Mouse (Mus musculus): ENCODE data around the gene Barx2. TPM values are rescaled to one million over a fixed set of nuclear protein-coding genes. Genes with fewer than 3 reads are reported as not detected.

Barx2 gene
- polyA plus RNA-seq, 1 experiment from 2014 or later, result not detected

GRCm38 (mm10) chr9:31855668-31856067 is 57.6 kb downstream of the Barx2 start:
- H3K36me3 ChIP-seq, result no peaks in the 10 kb centered on the region
- peaks cover 15% of the 10 kb centered on the region for H3K27me3 ChIP-seq (replicated peaks)
- H3K9ac ChIP-seq, result no peak overlapping the region
- H3K4me1 ChIP-seq (replicated peaks), result no peaks in the 10 kb centered on the region
- 77% methylated on average over 6 of the region's 6 CpGs for WGBS
- ATAC-seq (ENCODE audit: insufficient number of reproducible peaks, low FRiP score), result no peak
- no peak overlapping the region for H3K27ac ChIP-seq (ENCODE audit: poor library complexity, severe bottlenecking)
- no peak overlapping the region for H3K4me2 ChIP-seq
- no peaks in the 10 kb centered on the region for H3K9me3 ChIP-seq (replicated peaks)
- H3K4me3 ChIP-seq, result no peak overlapping the region

- ATAC-seq (ENCODE audit: insufficient number of reproducible peaks, low FRiP score), result no peak
- Histone ChIP-seq H3K9me3 (replicated peaks) (no peaks in the 10 kb centered on the region), H3K4me1 (replicated peaks) (no peaks in the 10 kb centered on the region), H3K27ac (ENCODE audit: poor library complexity, severe bottlenecking) (no peak overlapping the region), H3K4me2 (no peak overlapping the region), H3K36me3 (no peaks in the 10 kb centered on the region), H3K9ac (no peak overlapping the region), H3K4me3 (no peak overlapping the region), H3K27me3 (replicated peaks) (no peaks in the 10 kb centered on the region)
- 57% methylated on average over 8 of the region's 8 CpGs for WGBS
Observed at GRCm38 (mm10) chr9:31851710-31852109, 61.6 kb downstream of the Barx2 start.

GRCm38 (mm10) chr9:31850706-31851105 is 62.6 kb downstream of the Barx2 start:
- no peak overlapping the region for H3K9ac ChIP-seq
- H3K27me3 ChIP-seq (replicated peaks), result no peaks in the 10 kb centered on the region
- no peaks in the 10 kb centered on the region for H3K4me1 ChIP-seq (replicated peaks)
- H3K36me3 ChIP-seq, result no peaks in the 10 kb centered on the region
- no peak overlapping the region for H3K4me2 ChIP-seq
- no peaks in the 10 kb centered on the region for H3K9me3 ChIP-seq (replicated peaks)
- WGBS, result 81% methylated on average over 4 of the region's 4 CpGs
- no peak overlapping the region for H3K4me3 ChIP-seq
- no peak overlapping the region for H3K27ac ChIP-seq (ENCODE audit: poor library complexity, severe bottlenecking)
- ATAC-seq (ENCODE audit: insufficient number of reproducible peaks, low FRiP score), result no peak

DNA sequence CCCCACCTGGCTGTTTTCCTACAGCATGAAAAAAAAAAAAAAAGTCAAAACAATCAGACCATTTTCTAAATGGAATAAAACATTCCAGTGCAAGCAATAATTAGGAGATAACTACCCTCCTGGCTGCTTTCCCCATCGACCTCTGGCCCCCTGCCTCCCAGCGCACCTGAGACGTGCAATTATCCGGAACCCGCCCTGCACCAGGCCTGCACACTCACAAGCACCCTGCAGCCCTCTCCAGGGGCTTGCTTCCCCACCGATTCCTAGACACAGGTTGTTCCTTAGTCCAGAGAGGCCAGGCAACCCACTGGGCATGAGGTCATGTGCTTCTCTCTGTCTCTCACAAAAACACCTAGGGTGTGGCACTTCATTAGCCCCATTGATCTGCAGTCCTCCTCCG is 63.9 kb downstream of the Barx2 start:
- ATAC-seq (ENCODE audit: insufficient number of reproducible peaks, low FRiP score), result no peak
- H3K4me2 ChIP-seq, result no peak overlapping the region
- 70% methylated on average over 7 of the region's 7 CpGs for WGBS
- H3K9ac ChIP-seq, result no peak overlapping the region
- no peaks in the 10 kb centered on the region for H3K36me3 ChIP-seq
- H3K27me3 ChIP-seq (replicated peaks), result no peaks in the 10 kb centered on the region
- no peaks in the 10 kb centered on the region for H3K9me3 ChIP-seq (replicated peaks)
- no peak overlapping the region for H3K27ac ChIP-seq (ENCODE audit: poor library complexity, severe bottlenecking)
- H3K4me1 ChIP-seq (replicated peaks), result no peaks in the 10 kb centered on the region
- H3K4me3 ChIP-seq, result no peak overlapping the region

GRCm38 (mm10) chr9:31844614-31845013 is 68.6 kb downstream of the Barx2 start:
- Histone ChIP-seq H3K4me2 (no peak overlapping the region), H3K4me1 (replicated peaks) (0 out of 2 replicates have a peak, but pooled peaks cover 6% of the 10 kb centered on the region), H3K27ac (ENCODE audit: poor library complexity, severe bottlenecking) (no peak overlapping the region), H3K27me3 (replicated peaks) (no peaks in the 10 kb centered on the region), H3K9me3 (replicated peaks) (no peaks in the 10 kb centered on the region), H3K9ac (no peak overlapping the region), H3K4me3 (no peak overlapping the region), H3K36me3 (no peaks in the 10 kb centered on the region)
- ATAC-seq (ENCODE audit: insufficient number of reproducible peaks, low FRiP score), result no peak
- WGBS, result 66% methylated on average over 5 of the region's 5 CpGs

DNA sequence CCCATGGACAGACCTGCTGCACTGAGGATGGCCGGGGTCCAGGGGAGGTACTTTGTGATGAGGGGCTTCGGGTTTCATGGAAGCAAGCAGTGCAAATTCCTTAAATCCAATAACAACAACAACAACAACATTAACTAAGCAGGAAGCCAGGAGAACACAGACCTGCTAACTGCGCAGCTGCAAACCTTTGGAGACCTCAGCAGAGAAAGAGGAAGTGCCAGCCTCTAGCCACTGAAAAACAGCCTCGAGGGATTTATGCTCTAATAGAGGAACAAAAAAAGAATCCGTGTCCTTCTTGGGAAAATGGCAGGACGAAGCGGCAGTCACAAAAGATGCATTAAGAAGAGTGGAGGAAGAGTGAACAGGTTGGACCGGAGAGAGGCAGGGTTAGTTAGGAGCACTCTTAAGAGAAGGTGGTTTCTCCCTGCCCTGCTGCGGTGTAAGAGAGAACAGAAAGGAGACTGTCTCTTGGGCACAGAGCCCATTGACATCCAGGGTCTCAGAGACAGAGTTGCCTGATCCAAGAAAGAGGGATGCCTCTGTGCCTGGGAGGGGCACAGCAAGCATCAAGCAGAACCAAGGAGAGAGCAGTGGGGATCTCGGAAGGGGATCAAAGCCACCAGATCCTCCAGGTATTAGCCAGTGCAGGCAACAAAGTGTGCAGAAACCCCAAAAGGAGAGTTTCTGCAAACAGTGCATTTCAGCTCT is 72.0 kb downstream of the Barx2 start:
- Histone ChIP-seq H3K4me1 (replicated peaks) (0 out of 2 replicates have a peak, but pooled peaks cover 7% of the 10 kb centered on the region), H3K27ac (ENCODE audit: poor library complexity, severe bottlenecking) (no peak overlapping the region), H3K27me3 (replicated peaks) (no peaks in the 10 kb centered on the region), H3K36me3 (no peaks in the 10 kb centered on the region), H3K9ac (no peak overlapping the region), H3K4me3 (no peak overlapping the region), H3K4me2 (no peak overlapping the region), H3K9me3 (replicated peaks) (no peaks in the 10 kb centered on the region; the same call in 1 of the 2 replicates)
- 66% methylated on average over 10 of the region's 10 CpGs for WGBS
- ATAC-seq (ENCODE audit: insufficient number of reproducible peaks, low FRiP score), result no peak

- H3K36me3 ChIP-seq, result no peaks in the 10 kb centered on the region
- no peak overlapping the region for H3K4me3 ChIP-seq
- no peaks in the 10 kb centered on the region for H3K27me3 ChIP-seq (replicated peaks)
- WGBS, result 49% methylated on average over 4 of the region's 4 CpGs
- no peak overlapping the region for H3K4me2 ChIP-seq
- H3K9me3 ChIP-seq (replicated peaks), result no peaks in the 10 kb centered on the region; the same call in 1 of the 2 replicates
- H3K4me1 ChIP-seq (replicated peaks), result 0 out of 2 replicates have a peak, but pooled peaks cover 7% of the 10 kb centered on the region
- no peak overlapping the region for H3K27ac ChIP-seq (ENCODE audit: poor library complexity, severe bottlenecking)
- H3K9ac ChIP-seq, result no peak overlapping the region
- no peak for ATAC-seq (ENCODE audit: insufficient number of reproducible peaks, low FRiP score)
Observed at GRCm38 (mm10) chr9:31840571-31840970, 72.7 kb downstream of the Barx2 start.

GRCm38 (mm10) chr9:31840037-31840436 is 73.2 kb downstream of the Barx2 start:
- H3K4me3 ChIP-seq, result no peak overlapping the region
- ATAC-seq (ENCODE audit: insufficient number of reproducible peaks, low FRiP score), result no peak
- no peaks in the 10 kb centered on the region; the same call in 1 of the 2 replicates for H3K9me3 ChIP-seq (replicated peaks)
- H3K36me3 ChIP-seq, result no peaks in the 10 kb centered on the region
- no peak overlapping the region for H3K9ac ChIP-seq
- H3K4me1 ChIP-seq (replicated peaks), result 0 out of 2 replicates have a peak, but pooled peaks cover 7% of the 10 kb centered on the region
- no peak overlapping the region for H3K4me2 ChIP-seq
- no peaks in the 10 kb centered on the region for H3K27me3 ChIP-seq (replicated peaks)
- H3K27ac ChIP-seq (ENCODE audit: poor library complexity, severe bottlenecking), result no peak overlapping the region
- 84% methylated on average over 3 of the region's 3 CpGs for WGBS

GRCm38 (mm10) chr9:31839106-31840027 is 73.9 kb downstream of the Barx2 start:
- Histone ChIP-seq H3K27me3 (replicated peaks) (no peaks in the 10 kb centered on the region), H3K27ac (ENCODE audit: poor library complexity, severe bottlenecking) (no peak overlapping the region)
- ATAC-seq (ENCODE audit: insufficient number of reproducible peaks, low FRiP score), result no peak

DNA sequence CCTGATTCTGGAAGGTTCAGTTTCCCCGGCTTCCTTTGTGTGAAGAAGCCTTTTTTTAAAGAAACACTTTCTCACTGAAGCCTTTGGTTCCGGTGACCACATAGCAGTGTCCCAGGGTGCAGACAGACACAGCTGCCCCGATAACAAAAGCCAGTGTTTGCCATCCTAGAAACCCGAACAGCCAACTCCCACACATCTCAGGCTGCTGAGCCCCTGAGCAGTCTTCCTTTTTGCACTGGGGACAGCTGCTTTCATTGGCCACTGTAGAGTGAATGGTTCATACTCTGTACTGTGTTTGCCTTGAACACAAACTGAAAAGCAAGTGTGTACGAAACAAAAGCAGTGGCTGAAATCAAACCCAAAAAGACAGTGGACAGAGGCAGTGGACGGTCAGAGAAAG is 75.2 kb downstream of the Barx2 start:
- no peaks in the 10 kb centered on the region for H3K27me3 ChIP-seq (replicated peaks)
- 59% methylated on average over 6 of the region's 6 CpGs for WGBS
- H3K4me1 ChIP-seq (replicated peaks), result 0 out of 2 replicates have a peak, but pooled peaks cover 7% of the 10 kb centered on the region
- no peak overlapping the region for H3K9ac ChIP-seq
- no peak overlapping the region for H3K4me2 ChIP-seq
- H3K9me3 ChIP-seq (replicated peaks), result no peaks in the 10 kb centered on the region; the same call in 1 of the 2 replicates
- H3K27ac ChIP-seq (ENCODE audit: poor library complexity, severe bottlenecking), result no peak overlapping the region
- H3K36me3 ChIP-seq, result no peaks in the 10 kb centered on the region
- ATAC-seq (ENCODE audit: insufficient number of reproducible peaks, low FRiP score), result no peak
- no peak overlapping the region for H3K4me3 ChIP-seq

More at GRCm38 (mm10) chr9:31839106-31840027, 73.9 kb downstream of the Barx2 start:
- Histone ChIP-seq H3K4me1 (replicated peaks) (0 out of 2 replicates have a peak, but pooled peaks cover 7% of the 10 kb centered on the region), H3K4me3 (no peak overlapping the region), H3K9ac (no peak overlapping the region), H3K36me3 (no peaks in the 10 kb centered on the region), H3K4me2 (no peak overlapping the region), H3K9me3 (replicated peaks) (no peaks in the 10 kb centered on the region; the same call in 1 of the 2 replicates)
- WGBS, result 51% methylated on average over 15 of the region's 15 CpGs

GRCm38 (mm10) chr9:31808753-31809152 is 104.5 kb downstream of the Barx2 start:
- Histone ChIP-seq H3K9ac (no peak overlapping the region), H3K4me3 (no peak overlapping the region), H3K27ac (ENCODE audit: poor library complexity, severe bottlenecking) (no peak overlapping the region), H3K4me2 (no peak overlapping the region), H3K4me1 (replicated peaks) (no peaks in the 10 kb centered on the region), H3K36me3 (no peaks in the 10 kb centered on the region), H3K9me3 (replicated peaks) (no peaks in the 10 kb centered on the region), H3K27me3 (replicated peaks) (no peaks in the 10 kb centered on the region)
- WGBS, result 66% methylated on average over 2 of the region's 2 CpGs
- ATAC-seq (ENCODE audit: insufficient number of reproducible peaks, low FRiP score), result no peak

Measured in heart, embryonic 12.5 days (tissue).